Mouse (Mus musculus) common myeloid progenitor, adult 5-6 weeks (primary cell): ENCODE measurements around the gene Lck. TPM values are rescaled to one million over a fixed set of nuclear protein-coding genes. Genes with fewer than 3 reads are reported as not detected.
"Not testable (repeated sequence)": the region's sequence is repeated elsewhere in the genome, so short reads cannot be mapped to it uniquely, and the experiment has no call there.

Source experiments
- ATAC-seq: replicated peaks from 2 replicates; pipeline ENCODE4 v1.8.0; 2016; ENCODE audit warnings: low read depth, mild to moderate bottlenecking, moderate TSS enrichment, inconsistent platforms; ENCODE audit not compliant: poor library complexity, severe bottlenecking
- total RNA-seq: library from RNA; stranded (forward); fragments of 200-1000, 187-1606 nt; gene quantifications from 2 replicates; pipeline ENCODE4 v1.2.3, GENCODE M21; 2017

Lck gene
- total RNA-seq, 1 experiment from 2014 or later: 17.5 TPM

DNA sequence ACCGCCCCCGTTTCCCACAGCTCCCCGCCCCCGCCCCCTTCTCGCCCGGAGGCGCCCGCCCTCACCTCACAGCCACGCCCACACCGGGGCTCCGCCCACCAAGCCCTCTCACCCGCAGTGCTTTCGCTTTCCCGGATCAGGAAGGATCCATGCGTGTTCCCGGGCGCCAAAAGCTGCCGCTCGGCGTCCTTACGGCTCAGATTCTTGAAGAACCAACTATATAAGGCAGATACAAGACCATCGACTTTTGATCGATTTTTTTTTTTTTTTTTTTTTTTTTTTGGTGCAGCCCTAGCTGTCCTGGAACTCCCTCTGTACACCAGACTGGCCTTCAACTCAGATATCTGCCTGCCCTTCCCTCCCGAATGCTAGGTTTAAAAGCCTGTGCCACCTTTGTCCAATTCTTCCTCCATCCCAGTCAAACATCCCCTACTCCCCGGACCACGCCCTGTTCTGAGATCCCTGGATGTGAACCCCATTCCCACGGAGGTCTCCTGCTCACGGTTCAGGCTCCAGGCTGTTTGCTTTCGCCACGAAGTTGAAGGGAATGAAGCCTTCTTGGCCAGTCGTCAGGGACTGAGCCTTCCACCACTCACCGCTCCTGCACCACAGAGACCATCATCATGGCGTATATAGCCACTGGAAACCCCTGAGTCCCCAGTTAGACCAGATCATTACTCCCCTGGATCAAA lies 16.8 kb downstream of the Lck start:
- ATAC-seq: peak; percentile 87

DNA sequence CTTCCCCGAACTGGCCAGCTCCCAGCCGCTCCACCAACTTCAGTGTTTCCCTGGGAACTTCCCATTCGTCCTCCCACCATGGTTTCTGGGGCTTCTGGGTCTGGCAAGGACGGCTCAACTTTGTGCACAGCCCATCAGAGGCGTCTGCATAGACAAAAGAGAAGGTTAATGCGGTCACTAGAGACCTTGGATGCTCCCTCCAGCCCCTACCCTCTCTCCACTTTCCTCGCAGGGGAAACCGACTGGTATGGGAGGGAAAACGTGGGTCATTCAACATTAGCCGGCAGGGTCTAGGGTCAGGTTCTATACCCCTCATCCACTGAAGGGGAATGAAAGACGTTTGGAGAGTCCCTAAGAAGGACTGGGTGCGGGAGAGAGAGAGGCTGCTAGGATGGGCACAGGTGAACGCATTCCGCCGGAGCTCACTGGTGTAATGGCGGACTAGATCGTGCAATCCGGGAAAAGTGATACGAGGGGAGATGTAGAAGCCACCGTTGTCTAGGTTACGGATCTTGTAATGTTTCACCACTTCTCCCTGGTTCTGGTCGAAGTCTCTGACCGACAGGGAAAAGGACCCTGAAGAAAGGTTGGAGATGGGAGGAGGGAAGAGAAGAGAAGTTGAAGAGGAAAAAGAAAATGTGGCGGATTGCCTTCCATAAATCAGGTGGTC lies 17.4 kb downstream of the Lck start:
- ATAC-seq: 0 out of 2 replicates have a peak, but pooled peaks have one; percentile 14

DNA sequence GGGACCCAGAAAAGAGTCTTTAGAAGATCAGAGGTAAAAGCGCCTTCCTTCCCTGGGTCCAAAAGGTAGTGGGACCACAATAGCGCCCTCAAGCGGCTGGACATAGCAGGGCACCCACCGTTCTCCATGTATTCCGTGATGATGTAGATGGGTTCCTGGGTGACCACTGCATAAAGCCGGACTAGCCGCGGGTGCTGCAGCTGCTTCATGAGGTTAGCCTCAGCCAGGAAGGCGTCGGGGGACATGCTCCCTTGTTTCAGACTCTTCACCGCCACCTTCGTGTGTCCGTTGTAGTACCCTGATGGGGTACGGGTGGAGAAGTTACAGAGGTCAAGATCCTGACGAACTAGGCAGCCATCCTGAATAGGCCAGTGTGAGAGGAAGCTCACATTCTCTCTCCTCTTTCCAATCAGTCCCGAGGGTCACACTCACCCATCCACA lies 18.0 kb downstream of the Lck start:
- peak; percentile 64 for ATAC-seq

DNA sequence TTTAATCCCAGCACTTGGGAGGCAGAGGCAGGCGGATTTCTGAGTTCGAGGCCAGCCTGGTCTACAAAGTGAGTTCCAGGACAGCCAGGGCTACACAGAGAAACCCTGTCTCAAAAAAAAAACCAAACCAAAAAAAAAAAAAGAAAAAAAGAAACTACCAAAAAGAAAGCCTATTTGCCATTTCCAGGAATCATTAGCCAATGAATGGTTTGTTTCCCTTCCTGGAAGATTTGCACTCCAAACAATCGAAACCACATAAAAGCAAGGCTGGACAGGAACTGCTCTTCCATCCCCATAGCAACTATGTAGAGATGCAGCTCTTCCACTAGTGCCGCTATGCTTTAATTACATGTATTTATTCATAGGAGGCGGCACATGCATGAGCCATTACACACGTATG lies 18.9 kb downstream of the Lck start:
- not testable (repeated sequence) for ATAC-seq

DNA sequence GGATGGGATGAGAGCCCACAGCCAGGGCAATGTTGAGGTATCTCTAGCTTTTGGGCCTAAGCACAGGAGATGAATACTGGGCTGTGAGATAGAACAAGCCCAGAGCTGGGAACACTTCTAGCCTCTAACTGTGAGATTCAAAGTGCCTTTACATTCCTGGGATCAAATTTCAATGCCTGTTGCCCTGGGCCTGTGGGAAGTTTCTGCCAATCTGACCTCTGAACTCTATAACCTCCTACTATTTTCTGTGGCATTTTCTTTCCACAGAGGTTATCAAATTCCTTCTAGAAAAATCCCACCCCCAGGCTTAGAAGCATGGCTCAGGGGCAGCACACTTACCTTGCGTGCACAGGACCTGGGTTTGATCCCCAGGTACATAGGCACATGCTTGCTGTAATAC lies 23.1 kb downstream of the Lck start:
- no peak for ATAC-seq

DNA sequence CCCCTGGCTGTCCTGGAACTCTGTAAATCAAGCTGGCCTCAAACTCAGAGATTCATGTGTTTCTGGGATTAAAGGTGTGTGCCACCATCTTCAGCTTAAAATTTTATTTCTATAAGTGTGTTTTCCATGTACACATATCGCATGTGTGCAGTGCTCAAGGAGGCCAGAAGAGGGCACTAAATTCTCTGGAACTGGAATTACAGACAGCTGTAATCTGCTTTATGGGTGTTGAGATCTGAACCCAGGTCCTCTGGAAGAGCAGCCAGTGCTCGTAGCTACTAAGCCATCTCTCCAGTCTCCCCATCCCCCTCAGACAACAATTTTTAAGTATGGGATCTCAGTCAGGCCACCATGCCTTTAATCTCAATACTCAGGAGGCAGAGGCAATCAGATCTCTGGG lies 24.1 kb downstream of the Lck start:
- ATAC-seq: peak; percentile 50; the same call in 1 of the 2 replicates

DNA sequence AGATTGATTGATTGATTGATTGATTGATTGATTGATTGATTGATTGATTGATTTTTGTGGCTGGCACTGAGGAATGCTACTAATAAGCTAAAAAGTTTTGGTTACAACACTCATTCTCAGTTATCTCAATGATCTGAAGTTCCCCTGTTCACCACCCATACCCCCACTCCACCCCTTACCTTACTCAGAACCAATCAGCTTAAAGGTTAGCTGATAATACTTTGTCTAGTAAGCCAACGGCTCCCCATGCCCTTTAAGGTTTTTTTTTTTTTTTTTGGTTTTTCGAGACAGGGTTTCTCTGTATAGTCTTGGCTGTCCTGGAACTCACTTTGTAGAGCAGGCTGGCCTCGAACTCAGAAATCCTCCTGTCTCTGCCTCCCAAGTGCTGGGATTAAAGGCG lies 25.8 kb downstream of the Lck start:
- ATAC-seq: not testable (repeated sequence)

DNA sequence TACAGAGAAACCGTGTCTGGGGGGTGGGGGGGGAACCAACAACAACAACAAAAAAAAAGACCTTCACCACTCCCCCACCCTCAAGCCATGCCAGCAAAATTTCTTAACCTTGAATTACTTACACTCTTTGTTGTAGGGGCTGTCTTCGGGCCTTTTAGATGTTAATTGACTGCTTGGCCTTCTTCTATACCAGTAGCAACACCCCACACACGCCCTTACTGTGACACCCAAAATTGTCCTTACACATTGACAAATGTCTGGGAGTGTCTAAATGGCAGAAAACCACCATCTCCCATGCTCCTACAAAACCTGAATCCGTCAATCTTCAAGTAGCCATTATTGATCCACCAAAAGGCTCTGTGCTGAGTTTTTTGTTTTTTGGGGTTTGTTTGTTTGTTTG lies 29.3 kb downstream of the Lck start:
- ATAC-seq: no peak

DNA sequence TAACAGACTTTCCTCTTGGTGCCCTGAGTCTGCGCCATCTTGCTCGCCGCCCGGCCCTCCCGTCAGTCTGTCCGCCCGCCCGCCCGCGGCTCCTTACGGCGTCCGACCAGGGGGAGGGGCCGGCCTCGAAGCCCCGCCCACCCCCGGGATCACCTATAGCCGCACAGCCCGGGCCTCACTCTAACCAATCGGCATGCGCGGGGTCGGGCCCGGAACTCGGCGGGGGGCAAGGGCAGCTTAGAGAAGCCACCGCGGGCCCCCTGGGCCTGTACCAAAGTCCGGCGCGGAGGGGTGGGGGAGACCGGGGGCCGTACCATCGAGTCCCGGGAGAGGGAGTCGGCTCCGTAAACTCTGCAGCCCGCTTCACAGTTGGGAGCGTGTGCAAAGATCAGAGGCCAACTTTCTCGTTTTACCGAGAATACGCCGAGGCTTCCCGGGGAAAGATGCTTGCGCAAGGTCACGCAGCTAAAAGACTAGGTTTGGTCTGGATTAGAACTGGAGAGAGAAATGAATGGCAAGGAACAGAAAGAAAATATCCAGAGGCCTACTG lies 30.8 kb downstream of the Lck start, which contains the start of gene Hdac1:
Gene Hdac1 (minus strand): TSS at position 122 of the 550 bp plus-strand sequence.
- peak; percentile 96 for ATAC-seq

DNA sequence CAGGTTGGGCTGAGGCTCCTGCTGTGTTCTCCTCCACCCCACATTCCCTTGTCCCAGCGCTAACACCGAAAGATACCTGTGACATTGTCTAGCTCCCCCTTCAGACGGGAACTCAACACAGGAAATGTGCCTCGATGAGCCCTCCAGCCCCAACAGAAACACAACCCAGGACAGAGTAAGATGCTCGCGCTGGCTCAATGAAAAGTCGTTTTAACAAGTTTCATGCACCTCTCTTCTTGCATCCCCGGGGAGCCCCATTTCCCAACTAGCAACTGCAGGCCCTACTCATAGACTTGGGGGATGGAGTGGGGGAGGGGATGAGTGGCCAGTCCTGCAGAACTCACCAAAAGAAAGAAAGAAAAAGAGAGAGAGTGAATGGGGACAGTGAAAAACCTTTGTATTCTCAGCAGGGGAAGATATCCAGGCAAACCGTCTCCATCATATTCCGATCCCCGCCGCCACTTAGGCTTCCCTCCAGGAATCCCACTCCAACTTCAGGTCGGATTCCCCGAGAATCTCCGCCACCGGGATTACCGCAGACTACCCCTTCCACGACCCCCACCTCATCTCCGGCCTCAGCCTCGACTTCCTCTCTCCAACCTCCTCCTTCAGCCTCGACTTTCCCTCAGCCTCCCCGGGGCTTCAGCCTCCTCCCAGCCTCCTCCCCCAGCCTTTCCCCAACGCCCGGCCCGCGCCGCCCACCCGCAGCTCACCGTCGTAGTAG lies 31.4 kb downstream of the Lck start:
- ATAC-seq: no peak

DNA sequence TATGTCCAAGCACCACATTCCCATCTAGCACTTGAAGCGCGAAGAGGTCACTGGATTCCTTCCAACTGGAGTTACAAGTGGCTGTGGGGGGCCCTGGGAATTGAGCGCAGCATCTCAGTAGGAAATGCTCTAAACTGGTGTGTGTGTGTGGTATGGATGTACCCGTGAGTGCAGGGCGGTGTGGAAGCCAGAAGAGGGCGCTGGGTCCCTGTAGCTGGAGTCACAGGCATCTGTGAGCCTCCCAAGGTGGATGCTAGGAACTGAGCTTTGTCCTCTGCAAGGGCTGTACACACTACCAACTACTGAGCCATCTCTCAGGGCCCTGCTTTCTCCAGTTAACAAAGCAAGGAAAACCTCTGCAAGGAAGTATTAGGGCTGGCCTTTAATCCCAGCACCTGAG lies 33.4 kb downstream of the Lck start:
- no peak for ATAC-seq

DNA sequence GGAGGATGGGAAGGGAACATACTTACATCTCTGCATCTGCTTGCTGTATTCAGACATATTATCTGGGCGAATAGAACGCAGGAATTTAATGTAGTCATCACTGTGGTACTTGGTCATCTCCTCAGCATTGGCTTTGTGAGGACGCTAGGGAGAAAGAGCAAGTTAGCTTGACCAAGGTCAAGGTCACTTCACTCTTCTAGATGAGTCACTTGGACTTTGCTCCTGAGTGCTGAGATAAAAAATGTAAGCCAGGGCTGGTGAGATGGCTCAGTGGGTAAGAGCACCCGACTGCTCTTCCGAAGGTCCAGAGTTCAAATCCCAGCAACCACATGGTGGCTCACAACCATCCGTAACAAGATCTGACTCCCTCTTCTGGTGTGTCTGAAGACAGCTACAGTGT lies 44.5 kb downstream of the Lck start:
- not testable (repeated sequence) for ATAC-seq

DNA sequence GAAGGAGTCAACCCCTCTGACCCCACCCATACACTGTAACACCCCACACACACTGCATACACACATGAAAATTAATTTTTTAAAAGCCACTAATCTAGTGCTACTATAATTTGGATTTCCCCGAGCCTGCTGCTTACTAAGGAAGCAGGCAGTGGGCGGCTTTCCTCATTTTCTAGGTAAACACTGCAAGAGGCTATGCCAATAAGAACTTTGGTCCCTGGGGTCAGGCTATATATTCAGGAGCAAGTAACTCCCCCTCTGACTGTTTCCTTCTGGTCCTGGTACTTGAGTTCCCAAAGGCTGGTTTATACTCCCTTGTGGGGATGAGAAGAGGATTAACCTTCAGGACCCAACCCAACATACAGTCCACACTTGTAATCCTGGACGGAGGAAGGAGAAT lies 47.6 kb downstream of the Lck start:
- ATAC-seq: no peak

DNA sequence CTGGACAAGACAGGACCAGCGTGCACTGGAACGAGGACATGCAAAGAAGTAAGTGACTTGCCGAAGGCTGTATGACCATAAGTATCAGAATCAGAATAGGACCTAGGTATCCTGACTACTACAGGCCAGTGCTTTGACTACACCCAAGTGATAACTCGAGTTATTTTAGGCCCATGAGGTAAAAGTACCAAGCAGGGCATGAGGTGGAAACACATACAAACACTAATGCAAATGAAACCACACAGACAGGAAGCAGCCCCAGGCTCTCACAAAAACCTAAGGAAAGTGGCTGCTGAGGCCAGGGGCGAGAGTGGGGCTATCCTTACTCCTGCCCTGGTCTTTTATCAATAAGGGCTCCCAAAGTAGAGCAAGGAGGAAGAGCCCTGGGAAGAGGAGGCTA lies 48.1 kb downstream of the Lck start:
- ATAC-seq: no peak

DNA sequence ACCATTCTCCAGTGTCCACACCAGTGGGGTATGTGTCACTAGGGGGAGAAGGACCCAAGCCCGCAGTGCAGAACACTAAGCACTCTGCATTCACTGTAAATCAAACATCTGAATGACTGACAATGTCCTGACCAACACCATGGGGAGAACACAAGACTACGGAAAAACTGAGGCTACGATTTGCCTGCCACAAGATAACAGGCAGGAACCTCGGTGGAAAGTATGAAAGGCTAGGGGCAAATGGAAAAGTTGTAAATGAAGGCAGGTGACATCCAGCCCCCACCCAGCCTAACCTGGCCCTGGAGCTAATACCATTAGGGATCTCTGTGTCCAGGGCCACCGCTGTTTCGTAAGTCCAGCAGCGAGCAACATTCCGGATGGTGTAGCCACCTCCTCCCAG lies 54.9 kb downstream of the Lck start:
- ATAC-seq: no peak

DNA sequence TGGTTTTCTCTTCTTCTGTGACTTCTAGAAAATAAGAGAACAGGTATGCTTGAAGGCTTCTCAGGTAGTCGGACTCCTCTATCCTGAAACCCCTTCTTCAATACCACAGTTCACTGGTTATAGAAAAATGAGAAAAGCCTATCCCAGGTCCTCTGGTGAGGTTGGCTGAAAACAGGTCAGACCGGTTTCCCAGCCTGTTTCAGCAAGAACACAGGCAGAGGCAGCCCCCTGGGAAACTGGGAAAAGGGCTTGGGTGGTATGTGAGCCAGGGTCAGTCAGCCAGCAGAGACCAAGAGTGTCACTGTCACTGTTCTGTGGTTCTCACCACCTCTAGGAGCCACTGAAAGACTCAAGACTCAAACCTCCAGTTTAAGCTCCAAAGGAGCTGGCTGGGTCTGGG lies 56.5 kb downstream of the Lck start:
- no peak for ATAC-seq

DNA sequence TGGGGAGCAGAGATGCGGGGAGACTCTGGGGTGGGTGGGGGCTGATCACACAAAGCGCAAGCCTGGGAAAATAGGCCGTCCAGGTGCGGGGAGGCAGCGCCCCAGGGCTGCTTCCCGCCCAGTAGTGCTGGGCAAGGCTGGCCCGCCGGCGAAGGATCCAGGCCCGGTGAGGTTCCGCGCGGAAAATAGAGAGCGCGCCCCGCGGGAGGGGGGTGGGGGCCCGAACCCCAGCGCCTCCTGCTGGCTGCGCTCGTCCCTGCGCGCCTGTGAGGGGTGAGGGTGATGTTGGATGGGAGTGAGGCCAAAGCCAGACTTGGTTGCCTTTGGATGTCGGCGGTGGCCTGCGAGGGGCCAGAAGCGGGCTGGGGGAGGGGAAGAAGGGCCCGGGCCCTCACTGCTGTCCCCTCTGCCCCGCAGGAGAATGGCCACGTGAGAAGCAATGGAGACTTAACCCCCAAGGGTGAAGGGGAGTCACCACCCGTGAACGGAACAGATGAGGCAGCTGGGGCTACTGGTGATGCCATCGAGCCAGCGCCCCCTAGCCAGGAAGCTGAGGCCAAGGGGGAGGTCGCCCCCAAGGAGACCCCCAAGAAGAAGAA lies 59.0 kb downstream of the Lck start:
- peak; percentile 62 for ATAC-seq

DNA sequence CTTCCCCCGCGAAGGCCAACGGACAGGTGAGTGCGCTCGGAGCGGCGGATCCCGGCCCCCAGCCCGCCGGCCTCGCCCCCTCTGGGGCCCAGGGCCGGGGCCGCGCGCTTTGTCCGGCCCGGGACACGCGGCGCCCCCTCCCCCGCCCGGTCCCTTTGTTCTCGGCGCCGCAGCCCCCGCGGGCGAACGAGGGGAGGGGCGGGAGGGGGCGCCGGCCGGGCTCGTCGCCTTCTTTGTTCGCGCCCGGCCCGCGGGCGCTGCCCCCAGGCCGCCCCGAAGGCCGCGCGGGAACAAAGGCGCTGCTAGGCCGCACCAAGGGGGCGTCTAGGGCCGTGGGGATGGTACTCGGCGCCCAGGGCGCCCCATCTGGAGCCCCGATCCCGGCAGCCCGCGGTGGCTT lies 59.5 kb downstream of the Lck start:
- no peak for ATAC-seq

DNA sequence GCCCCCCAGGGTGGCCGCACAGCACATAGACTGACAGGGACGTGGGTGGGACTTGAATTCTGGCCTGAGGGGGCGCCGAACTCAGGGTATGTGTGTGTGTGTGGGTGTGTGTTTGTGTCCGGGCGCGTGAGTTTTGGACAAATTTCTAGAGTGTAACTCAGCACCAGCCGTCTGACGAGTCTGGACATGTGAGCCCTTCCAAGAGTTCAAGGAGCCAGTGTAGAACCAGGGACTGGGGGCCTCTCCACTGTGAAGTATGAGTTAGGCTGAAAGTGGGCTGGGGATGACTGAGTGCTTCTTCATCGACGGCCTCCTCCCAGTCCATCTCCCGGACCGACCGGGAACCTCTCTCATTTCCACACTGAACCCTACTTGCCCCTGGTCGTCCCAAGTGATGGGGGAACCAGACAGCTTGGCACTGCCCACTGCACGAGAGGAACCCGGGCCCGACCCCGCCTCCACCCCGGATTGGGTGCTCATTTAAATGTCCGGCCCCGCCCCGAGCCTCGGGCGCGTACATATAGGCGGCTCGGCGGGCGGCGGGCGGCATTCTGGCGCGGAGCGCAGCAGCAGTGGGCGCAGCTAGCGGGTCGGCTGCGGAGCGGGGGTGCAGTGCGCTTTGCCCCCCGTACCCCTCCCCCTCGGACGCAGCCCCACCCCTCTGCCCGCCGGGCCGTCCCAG lies 60.2 kb downstream of the Lck start, which contains the start of gene Marcksl1:
Gene Marcksl1 (plus strand): TSS at position 496 of the 682 bp plus-strand sequence.
- ATAC-seq: peak; percentile 80
